Mouse (Mus musculus): Measurements from ENCODE around the gene Gzmf. TPM values are rescaled to one million over a fixed set of nuclear protein-coding genes. Genes with fewer than 3 reads are reported as not detected.

Gene Gzmf
- total RNA-seq (2023) = not detected

DNA sequence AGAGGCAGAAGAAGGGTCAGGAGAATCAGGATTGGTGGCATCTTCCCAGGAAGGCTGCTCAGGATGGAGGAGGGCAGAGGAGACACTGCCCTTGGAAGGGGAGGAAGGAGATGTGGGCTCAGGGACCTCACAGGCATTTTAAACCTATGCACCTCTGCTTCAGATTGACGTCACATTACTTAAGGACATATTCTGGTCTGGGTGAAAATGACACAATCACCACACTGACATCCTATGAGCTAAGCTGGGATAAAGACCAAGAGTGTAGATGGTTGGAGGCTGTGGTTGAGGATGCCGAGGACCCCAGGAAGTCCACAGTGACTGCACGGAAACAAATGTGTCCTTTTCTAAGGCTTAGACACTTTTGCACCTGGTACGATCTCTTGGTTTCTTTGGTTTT lies at the start of gene Gzmf:
TSS of gene Gzmf (minus strand) at position 101 of the 400 bp plus-strand sequence.

DNA sequence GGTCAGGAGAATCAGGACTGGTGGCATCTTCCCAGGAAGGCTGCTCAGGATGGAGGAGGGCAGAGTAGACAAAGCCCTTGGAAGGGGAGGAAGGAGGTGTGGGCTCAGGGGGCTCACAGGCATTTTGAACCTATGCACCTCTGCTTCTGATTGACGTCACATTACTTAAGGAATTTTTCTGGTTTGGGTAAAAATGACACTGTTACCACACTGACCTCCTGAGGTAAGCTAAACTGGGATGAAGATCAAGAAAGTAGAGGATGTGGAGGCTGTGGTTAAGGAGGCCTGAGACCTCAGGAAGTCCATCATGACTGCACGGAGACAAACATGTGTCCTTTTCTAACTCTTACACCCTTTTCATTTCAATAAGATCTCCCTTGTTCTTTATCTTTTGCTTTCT lies 23.3 kb upstream of the Gzmf start, which contains the start of gene Gzmc:
TSS of gene Gzmc (minus strand) at position 101 of the 400 bp plus-strand sequence.

DNA sequence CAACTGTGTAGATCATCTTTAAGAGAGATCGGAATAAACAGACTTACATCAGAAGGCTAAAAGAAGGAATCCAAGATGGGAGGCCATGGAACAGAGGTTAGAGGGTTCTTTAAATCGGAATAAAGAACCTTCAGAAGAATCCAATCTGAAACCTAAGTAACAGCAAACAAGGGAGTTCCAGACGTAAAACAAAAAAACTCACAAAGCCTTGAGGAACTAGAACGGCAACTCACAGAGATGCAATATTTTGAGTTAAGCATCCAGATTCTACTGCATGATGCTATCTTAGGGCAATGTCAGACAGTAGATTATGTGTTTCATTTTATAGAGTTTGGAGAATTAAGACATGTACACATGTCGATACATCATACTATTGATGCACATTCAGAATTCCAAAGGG lies 36.7 kb downstream of the Gzmf start, which contains the start of gene Gzmn:
TSS of gene Gzmn (minus strand) at position 101 of the 400 bp plus-strand sequence.

DNA sequence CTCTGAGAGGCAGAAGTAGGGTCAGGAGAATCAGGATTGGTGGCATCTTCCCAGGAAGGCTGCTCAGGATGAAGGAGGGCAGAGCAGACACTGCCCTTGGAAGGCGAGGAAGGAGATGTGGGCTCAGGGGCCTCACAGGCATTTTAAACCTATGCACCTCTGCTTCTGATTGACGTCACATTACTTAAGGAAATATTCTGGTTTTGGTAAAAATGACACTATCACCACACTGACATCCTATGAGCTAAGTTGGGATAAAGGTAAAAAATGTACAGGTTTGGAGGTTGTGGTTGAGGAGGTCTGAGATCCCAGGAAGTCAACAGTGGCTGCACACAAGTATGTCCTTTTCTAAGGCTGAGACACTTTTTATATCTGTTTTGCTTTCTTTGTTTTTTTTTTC lies 51.7 kb downstream of the Gzmf start, which contains the start of gene Gzmg:
TSS of gene Gzmg (minus strand) at position 101 of the 400 bp plus-strand sequence.

Other genes with a start within 250 kb of the Gzmf start
- not detected for gene Mcpt1, start 193.4 kb downstream of the Gzmf start, total RNA-seq (2023)
- not detected for gene Mcpt9, start 180.9 kb downstream of the Gzmf start, total RNA-seq (2023)
- gene Mcpt2, start 169.4 kb downstream of the Gzmf start, total RNA-seq (2023) = not detected
- not detected for gene Mcpt4, start 149.1 kb downstream of the Gzmf start, total RNA-seq (2023)
- 100 to 1,000 TPM; 119 to 162 TPM for gene Mcpt8, start 126.1 kb downstream of the Gzmf start, total RNA-seq (2023)
- gene Ctsg, start 108.8 kb downstream of the Gzmf start, total RNA-seq (2023) = 100 to 1,000 TPM; 187 to 200 TPM
- not detected for gene Gzme, start 90.8 kb downstream of the Gzmf start, total RNA-seq (2023)
- gene Gzmd, start 78.8 kb downstream of the Gzmf start, total RNA-seq (2023) = not detected
- gene Gzmg, start 51.8 kb downstream of the Gzmf start, total RNA-seq (2023) = not detected
- gene Gzmn, start 36.8 kb downstream of the Gzmf start, total RNA-seq (2023) = not detected
- not detected for gene Gzmc, start 23.2 kb upstream of the Gzmf start, total RNA-seq (2023)
- gene Gzmb, start 50.8 kb upstream of the Gzmf start, total RNA-seq (2023) = not detected
- gene Atp12a, start 153.7 kb upstream of the Gzmf start, total RNA-seq (2023) = not detected
- under 1 TPM; 0.44 to 0.77 TPM for gene Rnf17, start 191.2 kb upstream of the Gzmf start, total RNA-seq (2023)

Measured in neutrophil, adult 83 days (primary cell).